Mouse (Mus musculus) kidney, postnatal 0 days (tissue): Measurements from ENCODE around the gene Hecw2. TPM values are rescaled to one million over a fixed set of nuclear protein-coding genes. Genes with fewer than 3 reads are reported as not detected.

ENCODE experiments used
- ATAC-seq: fragments of 200-750 bp; cut with Nextera tagmentation; replicated peaks from 2 replicates; pipeline ENCODE4 v1.8.0; 2017; ENCODE audit warnings: low read depth, moderate number of reproducible peaks, moderate TSS enrichment, moderate library complexity; ENCODE audit not compliant: low FRiP score
- DNase-seq: peaks from one replicate; pipeline ENCODE4 v3.0.0-alpha.2; 2016; ENCODE audit warnings: low spot score
- H3K27ac ChIP-seq: fragments of 300-500 bp; sonication (generic); 2 replicates; pipeline ENCODE4 v1.5.1; 2014; ENCODE audit warnings: mild to moderate bottlenecking
- H3K27me3 ChIP-seq: fragments of 300-500 bp; sonication (generic); 2 replicates; pipeline ENCODE4 v1.6.1; 2014; ENCODE audit warnings: low read length, mixed read lengths; ENCODE audit not compliant: insufficient read depth
- H3K36me3 ChIP-seq: fragments of 300-500 bp; sonication (generic); 2 replicates; pipeline ENCODE4 v1.6.1; 2014; ENCODE audit warnings: low read length, mixed read lengths; ENCODE audit not compliant: insufficient read depth
- H3K4me1 ChIP-seq: fragments of 300-500 bp; sonication (generic); replicated peaks from 2 replicates; pipeline ENCODE4 v1.6.1; 2014; ENCODE audit warnings: antibody characterized with exemption, low read length, mixed read lengths; ENCODE audit not compliant: insufficient read depth
- H3K4me2 ChIP-seq: fragments of 300-500 bp; sonication (generic); 2 replicates; pipeline ENCODE4 v1.6.1; 2014; ENCODE audit warnings: mild to moderate bottlenecking, low read length, moderate library complexity, mixed read lengths
- H3K4me3 ChIP-seq: fragments of 300-500 bp; sonication (generic); replicated peaks from 2 replicates; pipeline ENCODE4 v1.5.1; 2014; ENCODE audit warnings: low read depth, low read length
- H3K9ac ChIP-seq: fragments of 300-500 bp; sonication (generic); 2 replicates; pipeline ENCODE4 v1.6.1; 2014; ENCODE audit warnings: low read depth, low read length
- H3K9me3 ChIP-seq: fragments of 300-500 bp; sonication (generic); replicated peaks from 2 replicates; pipeline ENCODE4 v1.6.1; 2016; ENCODE audit warnings: low read length, inconsistent platforms, mixed read lengths
- CTCF ChIP-seq: IDR thresholded peaks from 2 replicates; pipeline ENCODE4 v1.5.1; 2016; ENCODE audit warnings: antibody characterized with exemption, low read depth, mild to moderate bottlenecking, moderate library complexity
- WGBS: fragments of 180-500 bp; shearing (Covaris S2); extraction: QIAGEN DNeasy Blood & Tissue Kit; methylation state at CpG from one replicate; pipeline ENCODE4 v1.1.7; 2014; 5-methylcytosine and 5-hydroxymethylcytosine counted together
- polyA plus RNA-seq: library from polyadenylated mRNA; unstranded; fragments of >200 nt; fragmentation: Nextera tagmentation; extraction: Ambion mirVana; gene quantifications from 2 replicates; pipeline ENCODE4 v1.2.1, GENCODE M21; 2015

The Hecw2 gene
- polyA plus RNA-seq, 1 experiment from 2014 or later, result 2.5 TPM

DNA sequence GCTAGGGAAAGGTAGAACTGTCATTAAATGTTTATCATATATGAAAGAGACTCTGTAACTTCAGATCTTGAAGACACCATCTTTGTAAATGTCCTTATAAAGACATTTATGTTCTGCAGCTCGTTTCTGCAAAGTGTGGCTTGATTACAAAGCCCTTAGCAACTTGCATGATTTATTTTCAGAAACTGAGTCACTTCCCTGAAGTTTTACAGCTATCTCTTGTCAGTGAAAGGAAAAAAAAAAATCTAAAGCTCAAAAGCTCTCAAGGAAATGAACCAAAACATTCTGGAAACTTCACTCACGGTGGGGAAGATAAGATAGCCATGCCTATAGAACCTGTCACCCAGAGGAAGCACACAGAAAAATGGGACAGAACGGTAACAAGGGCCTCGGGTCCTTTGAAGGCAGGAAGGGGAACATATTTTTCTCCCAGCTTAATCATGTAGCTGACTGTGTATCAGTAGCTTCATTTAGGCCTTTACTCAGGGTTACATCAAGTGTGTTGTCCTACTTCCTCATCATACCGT, 189.0 kb downstream of the Hecw2 start:
- TF ChIP-seq CTCF, result no peak
- no peaks in the 10 kb centered on the region for H3K36me3 ChIP-seq
- no peak overlapping the region for H3K9ac ChIP-seq
- no peak overlapping the region for H3K27ac ChIP-seq
- DNase-seq (peak; percentile 38), ATAC-seq (no peak)
- H3K4me1 ChIP-seq, result no peaks in the 10 kb centered on the region
- H3K9me3 ChIP-seq, result no peaks in the 10 kb centered on the region
- no peak overlapping the region for H3K4me3 ChIP-seq
- WGBS, result 39% methylated on average over 5 of the region's 5 CpGs
- H3K4me2 ChIP-seq, result no peak overlapping the region
- H3K27me3 ChIP-seq, result no peaks in the 10 kb centered on the region

DNA sequence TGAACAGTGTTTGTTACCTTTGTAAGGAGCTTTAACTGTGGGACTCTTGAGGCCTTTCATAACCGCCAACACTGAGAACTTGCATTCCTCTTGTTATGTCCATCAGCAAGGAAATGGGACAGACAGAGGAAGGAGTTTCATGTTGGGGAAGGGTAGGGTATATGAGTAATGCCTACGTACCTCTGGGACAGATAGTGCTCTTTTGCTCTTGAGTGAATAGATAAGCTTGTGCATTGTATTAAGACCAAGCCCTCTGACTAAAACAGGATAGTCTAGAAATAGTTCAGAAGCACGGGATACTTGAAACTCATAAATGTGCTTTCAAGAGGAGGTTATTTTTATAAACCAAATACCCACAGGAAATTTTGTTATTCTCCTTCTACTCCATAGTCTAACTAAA, 191.7 kb downstream of the Hecw2 start:
- TF ChIP-seq CTCF, result no peak
- ATAC-seq, result no peak
- no peak overlapping the region for H3K27ac ChIP-seq
- H3K4me2 ChIP-seq, result no peak overlapping the region
- no peak overlapping the region for H3K4me3 ChIP-seq
- no peaks in the 10 kb centered on the region for H3K4me1 ChIP-seq
- 75% methylated on average over 3 of the region's 3 CpGs for WGBS
- H3K36me3 ChIP-seq, result no peaks in the 10 kb centered on the region
- no peaks in the 10 kb centered on the region for H3K27me3 ChIP-seq
- no peak for DNase-seq
- H3K9me3 ChIP-seq, result no peaks in the 10 kb centered on the region
- no peak overlapping the region for H3K9ac ChIP-seq

DNA sequence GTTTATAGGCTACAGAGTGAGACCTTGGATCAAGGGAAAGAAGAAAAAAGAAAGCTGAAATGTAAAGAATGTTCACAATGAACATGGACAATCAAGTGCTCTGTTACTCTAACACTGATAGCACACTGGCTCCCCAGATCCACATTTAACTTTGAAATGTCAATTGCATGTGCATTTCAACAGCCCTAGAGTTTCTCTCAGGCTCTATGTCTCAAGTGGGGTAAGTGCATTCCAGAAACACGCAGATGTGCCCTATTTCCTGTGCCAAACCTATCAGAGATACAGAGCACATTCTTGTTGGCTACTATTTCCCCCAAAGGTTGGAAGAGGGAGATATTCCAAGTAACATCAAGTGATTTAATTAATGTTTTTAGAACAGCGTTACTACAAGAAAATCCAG, 192.9 kb downstream of the Hecw2 start:
- Histone ChIP-seq H3K36me3 (no peaks in the 10 kb centered on the region), H3K4me2 (no peak overlapping the region), H3K9me3 (no peaks in the 10 kb centered on the region), H3K27me3 (no peaks in the 10 kb centered on the region), H3K4me3 (no peak overlapping the region), H3K9ac (no peak overlapping the region), H3K27ac (no peak overlapping the region), H3K4me1 (no peaks in the 10 kb centered on the region)
- no peak for ATAC-seq
- TF ChIP-seq CTCF, result no peak
- WGBS, result 88% methylated on average over 2 of the region's 2 CpGs
- no peak for DNase-seq

DNA sequence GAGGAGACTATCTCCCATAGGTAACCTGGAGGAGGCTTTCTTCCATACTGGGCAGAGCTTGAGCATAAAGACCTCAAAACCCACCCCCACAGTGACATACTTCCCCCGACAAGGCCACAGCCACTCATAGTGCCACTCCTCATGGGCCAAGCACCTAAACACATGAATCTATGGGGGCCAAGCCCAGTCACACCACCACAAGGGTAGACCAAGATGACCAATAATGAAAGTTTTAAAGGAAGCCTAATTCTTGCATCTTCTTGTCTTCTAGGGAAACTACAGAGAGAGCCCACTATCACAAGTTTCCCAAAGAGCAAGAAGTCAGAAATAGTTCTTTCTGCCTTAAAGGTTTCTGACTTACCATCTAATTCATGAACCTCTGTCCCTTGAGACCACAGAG, 197.7 kb downstream of the Hecw2 start:
- Histone ChIP-seq H3K4me3 (no peak overlapping the region), H3K4me1 (no peaks in the 10 kb centered on the region), H3K36me3 (no peaks in the 10 kb centered on the region), H3K27me3 (no peaks in the 10 kb centered on the region), H3K27ac (no peak overlapping the region), H3K9ac (no peak overlapping the region), H3K9me3 (no peaks in the 10 kb centered on the region), H3K4me2 (no peak overlapping the region)
- WGBS, result 100% methylated on average over 1 of the region's 1 CpGs
- no peak for TF ChIP-seq CTCF
- DNase-seq (no peak), ATAC-seq (no peak)

DNA sequence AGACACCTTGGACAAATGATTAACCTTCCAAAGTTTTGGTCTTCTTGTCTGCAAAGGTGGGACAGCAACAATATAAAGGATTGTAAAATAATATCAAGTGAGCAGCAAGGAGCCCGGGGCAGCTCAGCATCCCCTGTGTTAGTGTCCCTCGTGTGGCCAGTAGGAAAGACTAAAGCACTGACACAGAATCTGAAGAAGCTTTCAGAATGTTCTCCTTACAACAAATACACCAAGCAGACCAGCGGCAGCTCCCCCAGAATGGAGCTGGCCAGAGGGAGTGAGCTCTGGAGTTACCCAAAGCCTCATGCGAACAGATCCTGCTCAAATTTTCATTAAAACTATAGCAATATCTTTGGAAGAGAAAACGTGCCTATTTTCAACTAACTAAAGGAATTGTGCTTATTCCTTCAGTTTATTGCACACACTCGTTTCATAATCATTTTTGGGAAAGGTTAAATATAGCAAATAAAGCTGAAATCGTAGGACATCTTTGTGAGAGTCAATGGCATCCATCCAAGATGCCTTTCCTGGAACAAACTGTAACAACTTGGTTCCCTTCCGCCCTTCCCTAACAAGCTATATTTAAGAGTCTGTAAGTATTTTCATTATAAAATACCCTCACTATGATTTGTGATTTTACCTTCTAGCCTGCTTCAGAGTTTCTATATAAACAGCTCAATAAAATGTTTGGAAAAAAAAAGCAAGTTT, 208.6 kb downstream of the Hecw2 start:
- Histone ChIP-seq H3K9me3 (no peaks in the 10 kb centered on the region), H3K4me3 (no peak overlapping the region), H3K4me1 (no peaks in the 10 kb centered on the region), H3K4me2 (no peak overlapping the region), H3K27me3 (no peaks in the 10 kb centered on the region), H3K9ac (no peak overlapping the region), H3K27ac (peak overlapping the region; percentile 47), H3K36me3 (no peaks in the 10 kb centered on the region)
- peak; percentile 57 for DNase-seq
- ATAC-seq, result no peak
- 54% methylated on average over 8 of the region's 8 CpGs for WGBS
- no peak for TF ChIP-seq CTCF

DNA sequence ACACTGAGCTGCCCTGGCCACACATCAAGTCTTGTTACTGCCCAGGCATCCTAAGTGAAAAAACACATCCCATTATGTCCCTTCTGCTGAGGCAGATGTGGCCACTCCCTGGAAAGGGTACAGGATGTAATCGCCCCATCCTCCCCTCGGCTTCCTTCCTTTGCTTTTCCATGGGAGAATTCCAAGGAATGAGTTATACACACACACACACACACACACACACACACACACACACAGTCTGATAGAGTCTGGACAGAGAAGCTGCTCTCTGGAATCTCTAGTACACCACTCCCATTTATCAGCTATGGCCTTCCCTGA, 216.5 kb downstream of the Hecw2 start:
- Histone ChIP-seq H3K9me3 (no peaks in the 10 kb centered on the region), H3K27ac (peak overlapping the region; percentile 80; the same call in 1 of the 2 replicates), H3K4me1 (no peaks in the 10 kb centered on the region), H3K36me3 (no peaks in the 10 kb centered on the region), H3K27me3 (no peaks in the 10 kb centered on the region), H3K9ac (no peak overlapping the region), H3K4me3 (0 out of 2 replicates have a peak overlapping the region, but pooled peaks have one; percentile 8), H3K4me2 (peak overlapping the region; percentile 2; the same call in 1 of the 2 replicates)
- WGBS, result 70% methylated on average over 2 of the region's 2 CpGs
- ATAC-seq (peak; percentile 42; the same call in 1 of the 2 replicates), DNase-seq (peak; percentile 54)
- no peak for TF ChIP-seq CTCF
